Mouse (Mus musculus) lung, adult 2 months (tissue): ENCODE results near the gene Dhx30.

Experiments
- CTCF ChIP-seq: fragments of 200-500 bp; IDR thresholded peaks from 2 replicates; pipeline ENCODE4 v1.5.1; 2011; ENCODE audit warnings: mild to moderate bottlenecking, low read length, control low read depth; ENCODE audit not compliant: insufficient read depth
- POLR2A ChIP-seq: fragments of 200-500 bp; IDR thresholded peaks from 2 replicates; pipeline ENCODE4 v1.6.1; 2011; ENCODE audit warnings: low read depth, mild to moderate bottlenecking, control low read depth, low read length, borderline replicate concordance; ENCODE audit errors: extremely low read depth

GRCm38 (mm10) chr9:110159036-110159435 is 41.4 kb upstream of the Dhx30 start:
- TF ChIP-seq CTCF: no peak
- TF ChIP-seq POLR2A: no peak
